Mouse (Mus musculus) layer of hippocampus, postnatal 25 days (tissue): ENCODE data around the gene Hexim1. TPM values are rescaled to one million over a fixed set of nuclear protein-coding genes. Genes with fewer than 3 reads are reported as not detected.
A peak's percentile ranks its signal among the peaks of the same experiment; 100 is the strongest.

ENCODE experiments used
- DNase-seq, 2 experiments: peaks; one replicate each; pipeline ENCODE4 v3.0.0; 2022; ENCODE audit warnings: mixed read lengths in 2 of 2, low spot score in 1 of 2; ENCODE audit errors: extremely low spot score in 1 of 2
- total RNA-seq, 2 experiments: library from RNA; stranded (reverse); gene quantifications; 2 replicates each; pipeline ENCODE4 v1.2.3; 2021

The Hexim1 gene
- 10 to 100 TPM; 52.3 to 53.3 TPM for total RNA-seq

- DNase-seq = peak; percentile 99
These were observed at the start of gene Hexim1 for GRCm38 (mm10) chr11:103116008-103116818. TSS of gene Hexim1 (plus strand) at chr11:103116231.

DNA sequence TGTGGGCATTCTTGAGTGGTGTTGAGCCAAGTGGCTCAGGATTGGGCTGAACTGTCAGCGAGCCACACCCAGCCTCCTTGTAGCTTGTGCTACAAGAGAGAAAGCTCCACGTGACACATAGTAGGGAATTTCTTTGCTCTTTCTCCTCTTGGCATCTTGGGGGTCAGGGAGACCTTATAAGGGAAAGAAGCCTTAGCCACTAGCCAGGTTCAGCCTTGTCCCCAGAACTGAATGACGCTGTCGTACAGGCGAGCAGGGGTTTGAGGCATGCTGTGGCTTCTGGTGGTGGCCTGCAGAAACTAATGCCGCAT, 49.0 kb upstream of the Hexim1 start:
- no peak for DNase-seq

- no peak for DNase-seq
These were observed 48.5 kb upstream of the Hexim1 start for GRCm38 (mm10) chr11:103067457-103068001.

- DNase-seq = no peak
These were observed 47.8 kb upstream of the Hexim1 start for GRCm38 (mm10) chr11:103068272-103068671.

DNA sequence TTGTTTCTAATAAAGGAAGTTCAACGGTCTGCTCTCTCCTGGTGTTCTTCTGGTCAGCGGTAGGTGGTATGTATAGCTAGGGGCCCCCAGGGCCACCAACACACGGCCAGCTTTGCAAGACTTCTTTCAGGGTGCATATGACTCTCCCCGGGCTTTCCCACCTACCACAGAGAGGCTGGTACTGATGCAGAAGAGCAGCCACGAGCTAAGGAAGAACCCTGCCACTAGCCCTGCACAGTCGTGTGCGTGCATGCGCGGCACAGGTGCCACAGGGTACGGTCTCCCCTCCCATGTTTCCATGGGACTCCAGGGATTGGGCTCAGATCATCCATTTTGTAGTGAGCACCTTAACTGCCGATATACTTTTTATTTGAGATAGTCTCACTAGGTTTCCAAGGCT, 47.1 kb upstream of the Hexim1 start:
- DNase-seq = no peak

DNA sequence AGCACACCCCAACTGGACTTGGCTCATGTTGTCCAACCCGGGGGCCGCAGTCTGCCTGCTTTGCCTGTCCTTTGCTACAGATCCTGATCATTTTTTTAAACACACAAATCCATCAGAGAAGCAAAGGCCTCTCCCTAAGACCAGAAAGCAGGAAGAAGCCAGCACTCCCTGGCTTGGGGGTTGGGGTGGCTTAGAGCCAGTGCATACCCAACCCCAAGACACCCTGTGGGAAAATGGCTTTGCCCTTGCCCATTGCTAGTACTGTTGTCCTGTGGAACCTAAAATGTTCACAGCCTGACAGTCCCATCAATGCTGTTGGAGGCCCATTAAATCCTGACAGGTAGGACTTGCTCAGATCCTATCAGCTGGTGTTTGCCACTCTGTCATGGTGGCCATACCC, 46.3 kb upstream of the Hexim1 start:
- DNase-seq = no peak

DNA sequence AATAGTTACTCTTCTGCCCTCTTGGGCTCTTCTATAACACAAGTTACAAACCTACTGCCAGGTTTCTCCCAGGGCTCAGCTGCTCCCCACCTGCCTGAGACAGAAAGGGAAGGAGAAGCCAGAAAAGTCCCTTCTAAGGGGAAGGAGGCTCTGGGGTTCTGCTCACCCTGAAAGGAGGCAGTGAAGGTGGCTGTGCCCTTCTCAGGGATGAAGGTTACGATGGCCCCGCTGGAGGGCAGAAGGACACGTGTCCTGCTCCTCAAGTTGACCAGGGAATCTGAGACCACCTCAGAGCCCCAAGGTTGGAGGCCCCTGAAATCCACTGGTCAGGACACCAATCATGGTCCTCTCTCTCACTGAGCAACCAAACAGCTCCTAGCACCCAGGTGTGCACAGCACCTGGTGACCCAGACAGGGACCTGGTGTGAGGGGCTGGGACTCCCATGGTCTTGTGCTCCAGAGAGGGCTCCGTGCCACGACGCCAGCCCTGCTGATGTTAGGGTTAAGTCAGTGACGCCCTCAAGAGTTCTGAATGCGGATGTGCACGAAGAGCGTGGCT, 45.6 kb upstream of the Hexim1 start:
- DNase-seq = no peak

GRCm38 (mm10) chr11:103073671-103074070, 42.4 kb upstream of the Hexim1 start:
- DNase-seq = no peak

- no peak for DNase-seq
These were observed 41.8 kb upstream of the Hexim1 start for GRCm38 (mm10) chr11:103074121-103074650.

DNA sequence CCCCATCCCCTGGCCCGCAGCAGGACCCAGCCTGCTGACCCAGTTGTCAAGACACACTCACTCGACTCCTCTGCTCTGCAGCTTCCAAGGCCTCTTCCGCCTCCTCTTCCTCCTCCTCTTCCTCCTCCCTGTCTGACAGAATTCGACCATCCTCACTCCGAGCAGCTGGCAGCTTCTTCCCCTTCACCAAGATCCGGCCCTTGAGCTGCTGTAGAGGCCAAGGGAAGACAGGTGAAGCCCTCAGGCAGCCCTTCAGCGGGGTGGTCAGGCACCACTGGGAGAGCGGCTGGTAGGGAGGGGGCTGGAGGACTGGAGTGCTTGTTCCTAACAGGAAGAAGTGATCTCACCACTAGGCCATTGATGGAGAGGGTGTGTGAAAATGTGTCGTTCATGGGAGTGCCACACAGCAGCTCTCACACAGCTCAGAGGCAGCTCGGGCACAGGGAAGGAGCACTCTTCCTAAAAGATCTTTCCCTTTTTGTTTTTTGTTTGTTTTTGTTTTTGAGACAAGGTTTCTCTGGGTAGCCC, 41.2 kb upstream of the Hexim1 start:
- DNase-seq = no peak

- DNase-seq = no peak
These were observed 40.0 kb upstream of the Hexim1 start for GRCm38 (mm10) chr11:103076010-103076409.

DNA sequence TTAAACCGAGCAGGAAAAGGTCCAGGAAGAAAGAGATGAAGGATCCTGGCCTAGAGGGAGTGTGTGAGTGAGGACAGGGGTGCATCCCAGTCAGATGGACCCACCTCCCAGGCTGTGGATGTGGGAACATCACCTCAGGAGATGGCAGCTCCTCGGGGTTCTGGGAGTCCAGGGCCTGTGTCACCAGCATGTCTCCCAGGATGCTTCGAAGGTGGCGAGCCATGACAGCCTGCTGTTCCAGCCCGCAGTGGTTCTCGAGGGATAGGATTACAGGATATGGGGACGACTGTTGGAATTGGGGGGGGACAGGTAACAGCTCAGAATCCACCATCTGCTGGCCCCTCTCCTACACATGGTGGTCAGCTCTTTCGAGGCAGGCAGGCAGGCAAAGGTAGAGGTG, 39.5 kb upstream of the Hexim1 start:
- no peak for DNase-seq

DNA sequence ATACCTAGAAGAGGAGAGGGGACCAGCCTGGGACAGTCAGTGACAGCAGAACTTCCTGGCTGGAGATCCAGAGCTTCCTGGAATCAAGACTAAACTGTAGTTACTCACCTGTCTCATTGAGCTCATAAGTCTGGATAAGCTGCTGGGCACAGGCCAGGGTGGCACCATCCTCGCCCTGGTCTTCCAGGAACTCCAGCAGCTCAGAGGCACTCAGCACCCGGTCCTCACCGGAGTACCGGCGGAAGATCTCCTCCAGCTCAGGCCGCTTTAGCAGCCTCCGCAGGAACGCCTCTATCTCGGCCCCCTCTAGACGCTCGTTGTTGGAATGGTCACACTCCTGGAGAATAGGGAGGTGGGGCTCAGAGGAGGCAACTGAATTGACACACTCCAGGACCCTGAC, 37.9 kb upstream of the Hexim1 start:
- DNase-seq = no peak

DNA sequence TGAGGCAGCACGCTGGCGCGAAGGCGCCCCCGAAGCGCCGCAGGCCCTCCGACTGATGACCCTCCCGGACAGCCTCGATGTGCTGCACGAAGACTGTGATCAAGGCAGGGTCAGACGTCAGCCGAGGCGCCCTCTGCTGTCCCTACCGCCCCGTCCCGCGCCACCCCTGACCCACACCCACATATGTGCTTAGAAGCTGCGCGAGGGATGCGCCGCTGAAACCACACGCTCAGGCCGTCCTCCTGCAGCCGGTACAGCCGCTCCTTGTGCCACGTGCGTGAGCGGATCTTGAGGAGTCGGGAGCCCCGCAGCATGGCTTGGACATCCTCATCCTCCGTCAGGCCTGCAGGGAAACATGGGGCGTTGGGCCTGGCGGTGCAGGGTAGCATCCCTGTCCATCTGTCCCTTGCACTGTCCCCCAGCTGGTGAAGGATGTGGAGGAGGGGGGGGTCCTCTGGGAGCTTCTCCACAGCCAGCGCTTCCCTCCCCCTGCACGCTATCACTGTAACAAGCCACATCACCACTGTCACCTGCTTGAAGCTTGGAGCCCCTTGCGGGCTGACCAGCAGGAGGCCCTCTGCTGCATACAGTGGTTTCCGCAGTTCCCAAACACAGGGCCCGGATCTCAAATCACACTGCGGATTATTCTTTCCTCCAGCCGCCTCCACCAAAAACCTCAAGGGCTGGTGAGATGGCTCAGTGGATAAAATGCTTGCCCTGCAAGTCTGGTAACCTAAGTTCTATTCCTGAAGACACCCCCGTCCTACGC, 35.5 kb upstream of the Hexim1 start:
- DNase-seq = no peak

GRCm38 (mm10) chr11:103081631-103082030, 34.4 kb upstream of the Hexim1 start:
- no peak for DNase-seq

DNA sequence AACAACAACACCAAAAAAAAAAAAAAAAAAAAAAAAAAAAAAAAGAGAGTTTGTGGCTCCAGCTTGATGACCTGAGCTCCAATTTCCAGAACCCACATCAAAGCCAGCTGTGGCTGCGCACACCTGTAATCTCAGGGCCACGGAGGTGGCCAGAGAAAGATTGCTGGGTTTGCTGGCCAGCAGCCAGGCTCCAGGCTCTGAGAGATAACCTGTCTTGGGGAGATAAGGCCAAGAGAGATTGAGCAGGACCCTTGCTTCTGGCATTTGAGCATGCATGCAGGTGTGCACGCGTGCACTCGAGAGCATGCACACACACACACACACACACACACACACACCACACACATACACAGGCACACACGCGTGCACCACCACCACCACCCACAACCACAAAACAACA, 22.7 kb upstream of the Hexim1 start:
- no peak for DNase-seq

GRCm38 (mm10) chr11:103093862-103094833, 21.9 kb upstream of the Hexim1 start:
- DNase-seq = no peak

DNA sequence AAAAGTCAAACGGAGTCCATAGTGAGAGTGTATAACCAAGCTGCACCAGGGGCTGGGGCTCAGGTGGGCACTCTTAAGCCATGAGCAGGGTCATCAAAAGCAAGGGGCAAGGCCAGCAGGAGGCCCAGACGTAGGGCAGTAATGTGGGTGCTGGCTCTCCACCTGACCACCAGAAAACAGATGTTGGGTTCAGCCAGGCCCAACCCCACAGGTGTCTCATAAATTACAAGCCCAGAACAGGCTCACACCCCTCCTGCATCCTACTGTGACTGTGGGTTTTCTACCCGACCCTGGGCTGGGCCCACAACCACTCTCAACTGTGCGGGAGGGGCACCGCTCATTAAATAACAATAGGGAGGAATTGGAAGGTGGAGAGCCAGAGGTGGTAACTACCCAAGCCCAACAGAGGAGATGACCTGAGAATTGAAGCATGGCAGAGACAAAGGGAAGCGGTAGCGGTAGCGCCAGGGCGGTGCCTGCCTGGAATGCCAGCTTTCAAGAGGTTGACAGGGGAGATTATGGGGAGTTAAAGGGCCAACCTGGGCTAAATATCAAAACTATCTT, 20.8 kb upstream of the Hexim1 start:
- DNase-seq = no peak

DNA sequence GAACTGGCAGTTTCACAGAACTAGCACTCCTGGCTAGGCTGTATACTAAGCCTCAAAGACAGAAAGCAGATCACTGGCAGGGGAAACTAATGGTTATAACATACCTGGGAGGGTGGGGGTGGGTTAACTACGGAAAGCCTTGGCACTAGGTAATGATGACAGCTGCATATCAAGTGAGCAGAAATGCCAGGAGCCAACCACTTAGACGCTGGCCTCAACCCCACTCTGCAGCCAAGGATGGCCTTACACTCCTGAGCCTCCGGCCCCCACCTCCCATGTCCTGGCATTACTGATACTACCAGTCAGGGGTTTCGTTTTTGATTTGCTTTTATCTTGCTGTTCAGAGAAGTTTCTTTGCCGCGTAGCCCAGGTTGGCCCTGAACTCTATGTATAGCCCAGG, 20.2 kb upstream of the Hexim1 start:
- DNase-seq = no peak
